Mouse (Mus musculus) intestine, postnatal 0 days (tissue): ENCODE results near the gene Stxbp6. TPM values are rescaled to one million over a fixed set of nuclear protein-coding genes. Genes with fewer than 3 reads are reported as not detected.

Experiments
- ATAC-seq: fragments of 200-750 bp; cut with Nextera tagmentation; 2 replicates; pipeline ENCODE4 v1.8.0; 2017; ENCODE audit warnings: mild to moderate bottlenecking, moderate TSS enrichment, moderate library complexity
- H3K27ac ChIP-seq: fragments of 300-500 bp; sonication (generic); 2 replicates; pipeline ENCODE4 v1.5.1; 2014; ENCODE audit warnings: mild to moderate bottlenecking, low read depth, low read length, moderate library complexity
- H3K27me3 ChIP-seq: fragments of 300-500 bp; sonication (generic); replicated peaks from 2 replicates; pipeline ENCODE4 v1.6.1; 2014; ENCODE audit warnings: low read length, mixed read lengths; ENCODE audit not compliant: control insufficient read depth, insufficient read depth
- H3K36me3 ChIP-seq: fragments of 300-500 bp; sonication (generic); 2 replicates; pipeline ENCODE4 v1.6.1; 2014; ENCODE audit warnings: mild to moderate bottlenecking, moderate library complexity; ENCODE audit not compliant: control insufficient read depth, insufficient read depth
- H3K4me1 ChIP-seq: fragments of 300-500 bp; sonication (generic); replicated peaks from 2 replicates; pipeline ENCODE4 v1.6.1; 2014; ENCODE audit warnings: antibody characterized with exemption, low read length, mixed read lengths; ENCODE audit not compliant: control insufficient read depth, insufficient read depth
- H3K4me2 ChIP-seq: fragments of 300-500 bp; sonication (generic); replicated peaks from 2 replicates; pipeline ENCODE4 v1.6.1; 2014; ENCODE audit warnings: low read depth, mild to moderate bottlenecking, moderate library complexity
- H3K4me3 ChIP-seq: fragments of 300-500 bp; sonication (generic); 2 replicates; pipeline ENCODE4 v1.5.1; 2014; ENCODE audit warnings: low read depth, low read length
- H3K9ac ChIP-seq: fragments of 300-500 bp; sonication (generic); 2 replicates; pipeline ENCODE4 v1.6.1; 2014; ENCODE audit warnings: mild to moderate bottlenecking, low read depth, low read length
- H3K9me3 ChIP-seq: fragments of 300-500 bp; sonication (generic); 2 replicates; pipeline ENCODE4 v1.6.1; 2016; ENCODE audit warnings: mixed run types; ENCODE audit not compliant: control insufficient read depth
- CTCF ChIP-seq: sonication (generic); IDR thresholded peaks from 2 replicates; pipeline ENCODE4 v1.5.1; 2016; ENCODE audit warnings: low read depth, mild to moderate bottlenecking, control low read depth, antibody characterized with exemption, moderate library complexity
- WGBS: fragments of 180-500 bp; shearing (Covaris S2); extraction: QIAGEN DNeasy Blood & Tissue Kit; methylation state at CpG from one replicate; pipeline ENCODE4 v1.1.7; 2014; 5-methylcytosine and 5-hydroxymethylcytosine counted together
- polyA plus RNA-seq: library from polyadenylated mRNA; unstranded; fragments of >200 nt; fragmentation: Nextera tagmentation; extraction: Ambion mirVana; gene quantifications from 2 replicates; pipeline ENCODE4 v1.2.1, GENCODE M21; 2015

Stxbp6 gene
- polyA plus RNA-seq, 1 experiment from 2014 or later = 9.2 TPM

DNA sequence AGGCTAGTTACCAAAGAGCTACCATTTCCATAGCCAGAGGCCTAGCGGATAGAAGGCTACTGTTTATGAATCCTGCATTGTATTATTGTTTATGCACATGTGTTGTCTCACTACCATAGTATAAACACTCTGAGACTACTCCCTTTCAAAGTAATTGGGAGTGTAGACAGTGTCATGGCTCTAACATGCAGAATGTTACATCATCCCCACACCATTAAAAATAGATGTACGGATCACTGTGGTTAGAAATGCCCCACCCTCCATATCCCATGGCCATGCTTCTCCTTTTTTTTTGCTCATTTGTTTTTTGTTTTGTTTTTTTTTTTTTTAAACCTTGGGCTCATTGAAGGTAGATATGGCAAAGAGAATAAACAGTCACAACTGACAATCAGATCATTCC is 154.9 kb downstream of the Stxbp6 start:
- TF ChIP-seq CTCF = no peak
- H3K27ac ChIP-seq = no peak overlapping the region
- no peak overlapping the region for H3K4me2 ChIP-seq
- no peaks in the 10 kb centered on the region for H3K36me3 ChIP-seq
- no peaks in the 10 kb centered on the region for H3K9me3 ChIP-seq
- no peak overlapping the region for H3K4me3 ChIP-seq
- H3K4me1 ChIP-seq = no peaks in the 10 kb centered on the region
- no peak for ATAC-seq
- WGBS = 83% methylated on average over 2 of the region's 2 CpGs
- no peaks in the 10 kb centered on the region for H3K27me3 ChIP-seq
- H3K9ac ChIP-seq = no peak overlapping the region

DNA sequence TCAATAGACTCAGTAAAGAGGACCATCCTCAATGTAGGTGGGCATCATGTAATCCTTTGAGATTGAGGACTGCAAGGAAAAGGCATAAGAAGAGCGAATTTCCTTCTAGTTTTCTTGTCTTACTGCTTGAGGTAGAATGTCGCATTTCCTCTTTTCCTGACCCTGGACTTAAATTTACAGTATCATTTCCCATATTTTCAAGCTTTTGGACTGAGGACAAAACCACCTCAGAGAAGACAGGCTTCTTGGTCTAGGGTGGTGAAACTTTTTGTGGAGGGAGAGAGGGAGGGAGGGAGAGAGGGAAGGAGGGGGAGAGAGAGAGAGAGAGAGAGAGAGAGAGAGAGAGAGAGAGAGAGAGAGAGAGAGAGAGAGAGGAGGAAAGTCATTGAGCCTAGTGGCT is 155.6 kb downstream of the Stxbp6 start:
- H3K4me1 ChIP-seq = no peaks in the 10 kb centered on the region
- ATAC-seq = no peak
- H3K36me3 ChIP-seq = no peaks in the 10 kb centered on the region
- no peak overlapping the region for H3K4me3 ChIP-seq
- H3K4me2 ChIP-seq = no peak overlapping the region
- 95% methylated on average over 2 of the region's 2 CpGs for WGBS
- TF ChIP-seq CTCF = no peak
- H3K27me3 ChIP-seq = no peaks in the 10 kb centered on the region
- H3K9me3 ChIP-seq = no peaks in the 10 kb centered on the region
- no peak overlapping the region for H3K9ac ChIP-seq
- H3K27ac ChIP-seq = no peak overlapping the region

DNA sequence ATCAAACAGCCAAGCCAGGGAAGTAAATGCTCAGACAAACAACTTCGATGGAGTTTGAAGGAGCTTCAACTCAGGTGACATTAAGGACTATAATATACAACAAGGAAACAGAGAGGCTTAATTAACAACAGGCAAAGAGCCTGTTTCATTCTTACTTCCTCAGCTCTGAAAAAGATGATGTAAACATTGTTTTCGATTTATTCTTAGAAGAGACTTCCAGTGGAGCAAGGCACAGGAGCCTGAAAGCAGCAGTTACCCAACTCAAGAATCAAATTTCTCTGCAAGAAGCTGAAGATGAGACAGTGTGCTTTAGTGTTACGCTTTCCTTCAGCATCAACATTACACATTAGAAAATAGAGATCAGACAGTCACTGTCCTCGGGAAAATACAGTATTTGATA is 160.7 kb downstream of the Stxbp6 start:
- no peak for TF ChIP-seq CTCF
- H3K9ac ChIP-seq = no peak overlapping the region
- no peak overlapping the region for H3K4me3 ChIP-seq
- H3K27ac ChIP-seq = no peak overlapping the region
- ATAC-seq = no peak
- H3K4me1 ChIP-seq = no peaks in the 10 kb centered on the region
- 75% methylated on average over 4 of the region's 4 CpGs for WGBS
- no peaks in the 10 kb centered on the region for H3K36me3 ChIP-seq
- H3K27me3 ChIP-seq = no peaks in the 10 kb centered on the region
- H3K9me3 ChIP-seq = no peaks in the 10 kb centered on the region
- H3K4me2 ChIP-seq = no peak overlapping the region

DNA sequence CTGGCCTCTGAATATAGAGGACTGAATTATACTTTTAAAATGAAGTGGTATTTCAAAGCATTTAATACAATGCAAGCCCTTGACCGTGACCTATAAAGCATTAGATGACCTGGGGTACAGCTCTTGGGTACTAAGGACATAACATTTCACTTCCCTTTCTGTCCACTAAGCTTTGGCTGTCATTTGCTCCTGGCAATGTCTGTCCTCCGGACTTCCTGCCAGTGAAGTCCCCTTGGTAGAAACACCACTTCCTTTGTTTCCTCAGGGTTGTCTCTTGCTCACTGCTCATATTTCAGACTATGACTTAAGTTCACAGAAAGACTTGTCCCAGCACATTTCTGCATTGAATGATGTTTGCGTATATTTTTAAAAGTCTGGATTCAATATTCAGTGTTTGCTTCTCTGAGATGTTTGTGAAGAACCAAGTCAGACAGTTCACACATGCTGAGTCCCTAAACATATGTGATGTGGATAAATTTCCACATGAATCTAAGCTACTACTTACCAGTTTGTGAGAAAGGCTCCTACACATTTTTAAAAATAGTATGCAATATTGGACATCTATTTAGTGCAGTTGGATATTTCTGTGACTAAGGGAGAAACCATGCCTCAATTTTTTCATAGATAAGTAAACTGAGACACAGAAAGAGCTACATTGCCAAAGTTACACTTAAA is 166.3 kb downstream of the Stxbp6 start:
- no peak for ATAC-seq

DNA sequence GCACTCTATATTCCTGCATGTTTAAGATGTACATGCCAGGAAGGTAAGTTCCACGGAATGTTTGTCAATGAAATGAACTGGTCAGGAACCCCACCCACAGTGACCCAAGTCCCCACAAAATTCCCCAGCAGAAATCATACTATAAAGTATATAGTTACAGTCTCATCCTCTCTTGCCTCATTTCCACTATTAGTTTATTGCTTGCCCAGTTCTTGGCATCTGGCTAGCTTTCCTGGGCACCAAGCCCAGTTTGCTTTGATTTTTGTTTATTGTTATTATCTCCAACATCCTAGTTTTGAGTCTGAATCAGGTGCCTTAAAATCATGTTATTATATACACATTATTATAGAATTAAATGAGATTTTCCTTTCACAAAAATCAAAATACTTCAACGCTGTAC is 168.5 kb downstream of the Stxbp6 start:
- 79% methylated on average over 2 of the region's 2 CpGs for WGBS
- no peaks in the 10 kb centered on the region for H3K36me3 ChIP-seq
- TF ChIP-seq CTCF = no peak
- no peaks in the 10 kb centered on the region for H3K9me3 ChIP-seq
- no peak overlapping the region for H3K4me3 ChIP-seq
- no peaks in the 10 kb centered on the region for H3K27me3 ChIP-seq
- no peak for ATAC-seq
- no peaks in the 10 kb centered on the region for H3K4me1 ChIP-seq
- H3K4me2 ChIP-seq = no peak overlapping the region
- H3K9ac ChIP-seq = no peak overlapping the region
- H3K27ac ChIP-seq = no peak overlapping the region

More for the DNA sequence above, 166.3 kb downstream of the Stxbp6 start:
- Histone ChIP-seq H3K4me2 (no peak overlapping the region), H3K4me3 (no peak overlapping the region), H3K27me3 (no peaks in the 10 kb centered on the region), H3K4me1 (no peaks in the 10 kb centered on the region), H3K9me3 (no peaks in the 10 kb centered on the region), H3K9ac (no peak overlapping the region), H3K36me3 (no peaks in the 10 kb centered on the region), H3K27ac (no peak overlapping the region)
- no peak for TF ChIP-seq CTCF
- 77% methylated on average over 3 of the region's 3 CpGs for WGBS

DNA sequence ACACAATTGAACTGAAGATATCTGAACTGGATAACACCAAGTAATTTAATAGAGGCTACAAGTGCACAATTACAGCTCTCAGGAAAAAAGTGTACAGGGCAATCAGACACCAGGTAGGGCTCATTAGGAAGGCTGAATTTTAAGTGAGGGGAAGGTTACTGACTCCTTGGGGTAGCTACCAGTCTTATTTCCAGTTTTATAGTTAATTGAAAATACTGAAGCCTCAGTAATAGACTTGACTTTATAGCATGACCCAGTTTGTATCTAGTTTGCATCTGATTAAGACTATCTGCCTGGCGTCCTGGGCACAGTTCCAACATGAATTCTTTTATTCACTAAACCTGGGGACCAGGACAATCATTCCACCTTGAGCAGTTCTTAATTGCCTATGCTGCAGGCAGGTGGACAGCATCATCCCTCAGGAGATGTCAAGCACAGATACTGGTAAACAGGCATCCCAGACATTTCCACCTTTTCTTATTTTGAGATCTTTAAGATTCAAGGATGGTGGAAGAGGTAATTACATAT is 171.2 kb downstream of the Stxbp6 start:
- 59% methylated on average over 1 of the region's 1 CpGs for WGBS
- Histone ChIP-seq H3K27me3 (no peaks in the 10 kb centered on the region), H3K27ac (no peak overlapping the region), H3K4me3 (no peak overlapping the region), H3K9me3 (no peaks in the 10 kb centered on the region), H3K9ac (no peak overlapping the region), H3K36me3 (no peaks in the 10 kb centered on the region), H3K4me2 (no peak overlapping the region), H3K4me1 (no peaks in the 10 kb centered on the region)
- ATAC-seq = no peak
- no peak for TF ChIP-seq CTCF
